Comparison of ENCODE assay signal across 8 mouse cellular contexts in genomic region chr15:80797757-80798156, GRCm38 (mm10).
DNase-seq lines count a peak whose midpoint lies in the region; ATAC-seq and TF ChIP-seq lines count a peak whose summit lies in the region.

No protein-coding gene starts in this region.

- peak overlapping the region; percentile 60 for H3K4me3 ChIP-seq in forebrain, embryonic 11.5 days (ENCODE audit: low read depth, low read length)
- H3K4me3 ChIP-seq in hindbrain, embryonic 16.5 days (ENCODE audit: low read length): peak overlapping the region; percentile 58
- H3K4me3 ChIP-seq in liver, embryonic 14.5 days (ENCODE audit: insufficient read depth in 1 of 2, low read depth in 2 of 2, low read length in 2 of 2): peak overlapping the region; percentile 89 to 90

- H3K4me1 ChIP-seq in forebrain, embryonic 11.5 days (replicated peaks; ENCODE audit: control insufficient read depth, insufficient read depth, low read length): peaks cover 10% of the 10 kb centered on the region
- H3K4me1 ChIP-seq in hindbrain, embryonic 16.5 days (ENCODE audit: control insufficient read depth, insufficient read depth, low read depth, low read length): peaks cover 25% of the 10 kb centered on the region
- H3K4me1 ChIP-seq in liver, embryonic 14.5 days (replicated peaks; ENCODE audit: control insufficient read depth in 2 of 2, insufficient read depth in 2 of 2, low read length in 1 of 2): peaks cover 17 to 23% of the 10 kb centered on the region in 2 experiments

- H3K36me3 ChIP-seq in forebrain, embryonic 11.5 days (ENCODE audit: control insufficient read depth, insufficient read depth, low read length): no peaks in the 10 kb centered on the region
- H3K36me3 ChIP-seq in hindbrain, embryonic 16.5 days (ENCODE audit: control insufficient read depth, insufficient read depth, low read length): no peaks in the 10 kb centered on the region
- H3K36me3 ChIP-seq in liver, embryonic 14.5 days (replicated peaks; ENCODE audit: control insufficient read depth, insufficient read depth, low read depth): no peaks in the 10 kb centered on the region

- H3K9me3 ChIP-seq in forebrain, embryonic 11.5 days (ENCODE audit: control insufficient read depth, low read length): no peaks in the 10 kb centered on the region
- no peaks in the 10 kb centered on the region for H3K9me3 ChIP-seq in hindbrain, embryonic 16.5 days (ENCODE audit: control insufficient read depth, low read length)
- no peaks in the 10 kb centered on the region for H3K9me3 ChIP-seq in liver, embryonic 14.5 days (ENCODE audit: control insufficient read depth, low read length)

- peak overlapping the region; percentile 80 for H3K9ac ChIP-seq in forebrain, embryonic 11.5 days (ENCODE audit: low read length)
- peak overlapping the region; percentile 63 for H3K9ac ChIP-seq in hindbrain, embryonic 16.5 days (ENCODE audit: low read depth, low read length)
- peak overlapping the region; percentile 96 for H3K9ac ChIP-seq in liver, embryonic 14.5 days (replicated peaks)

- peak; percentile 34 for DNase-seq in right cerebral cortex, adult 18-20 months
- no peak for DNase-seq in right cerebral cortex, postnatal 4 days
- DNase-seq in c-Kit-positive CD71-positive TER-119-negative erythroid progenitor cells, embryonic 14.5 days (ENCODE audit: low read depth): peak; percentile 51
- peak; percentile 63 for DNase-seq in forebrain, embryonic 11.5 days (ENCODE audit: low spot score)
- peak in 1 of 3 experiments; percentile 58 for DNase-seq in liver, embryonic 14.5 days (ENCODE audit: low read depth in 3 of 3, low spot score in 3 of 3)
- DNase-seq in neural tube, embryonic 10.5 days (ENCODE audit: extremely low spot score, low spot score): peak; percentile 50
- DNase-seq in thymus, postnatal 10 days (ENCODE audit: low spot score in 2 of 2): peak; percentile 32 to 38

- TF ChIP-seq EP300 in liver, embryonic 14.5 days (IDR thresholded peaks at IDR 0.05; ENCODE audit: low read depth): no peak

- H3K27me3 ChIP-seq in forebrain, embryonic 11.5 days (ENCODE audit: control insufficient read depth, insufficient read depth, low read length): no peaks in the 10 kb centered on the region
- H3K27me3 ChIP-seq in hindbrain, embryonic 16.5 days (replicated peaks; ENCODE audit: control insufficient read depth, insufficient read depth, low read length): no peaks in the 10 kb centered on the region
- no peaks in the 10 kb centered on the region for H3K27me3 ChIP-seq in liver, embryonic 14.5 days (ENCODE audit: control insufficient read depth, insufficient read depth, low read length)

- H3K27ac ChIP-seq in forebrain, embryonic 11.5 days (ENCODE audit: low read depth, low read length): peak overlapping the region; percentile 91
- H3K27ac ChIP-seq in hindbrain, embryonic 16.5 days (ENCODE audit: low read depth, low read length): peak overlapping the region; percentile 75
- H3K27ac ChIP-seq in liver, embryonic 14.5 days: peak overlapping the region; percentile 87

- peak overlapping the region; percentile 53 for H3K4me2 ChIP-seq in forebrain, embryonic 11.5 days (ENCODE audit: low read depth, low read length, severe bottlenecking)
- H3K4me2 ChIP-seq in hindbrain, embryonic 16.5 days (ENCODE audit: low read length): peak overlapping the region; percentile 75
- H3K4me2 ChIP-seq in liver, embryonic 14.5 days (ENCODE audit: low read depth): peak overlapping the region; percentile 92

- WGBS in forebrain, embryonic 11.5 days: under 1% methylated on average over 6 of the region's 6 CpGs
- 0% methylated on average over 6 of the region's 6 CpGs for WGBS in hindbrain, embryonic 16.5 days
- WGBS in liver, embryonic 14.5 days (ENCODE audit: insufficient replicate concordance): 4% methylated on average over 6 of the region's 6 CpGs

- ATAC-seq in forebrain, embryonic 11.5 days (replicated peaks; ENCODE audit: low FRiP score): peak; percentile 71
- ATAC-seq in hindbrain, embryonic 16.5 days: peak; percentile 71
- peak; percentile 58 for ATAC-seq in liver, embryonic 14.5 days (ENCODE audit: insufficient read depth)

- TF ChIP-seq CTCF in liver, embryonic 14.5 days (IDR thresholded peaks at IDR 0.05; ENCODE audit: low read depth): no peak
